Mouse (Mus musculus): ENCODE measurements around the gene Tmppe.
"Not testable (repeated sequence)": the region's sequence is repeated elsewhere in the genome, so short reads cannot be mapped to it uniquely, and the experiment has no call there.

The Tmppe gene

GRCm38 (mm10) chr9:114400949-114401684 lies at the start of gene Tmppe, which contains the start of gene Glb1:
Tmppe (plus strand) TSS chr9:114401105.
Glb1 (plus strand) TSS chr9:114401076.
- peak; percentile 87 for DNase-seq

GRCm38 (mm10) chr9:114367783-114368470 lies 33.0 kb upstream of the Tmppe start:
- peak; percentile 88 for DNase-seq

DNA sequence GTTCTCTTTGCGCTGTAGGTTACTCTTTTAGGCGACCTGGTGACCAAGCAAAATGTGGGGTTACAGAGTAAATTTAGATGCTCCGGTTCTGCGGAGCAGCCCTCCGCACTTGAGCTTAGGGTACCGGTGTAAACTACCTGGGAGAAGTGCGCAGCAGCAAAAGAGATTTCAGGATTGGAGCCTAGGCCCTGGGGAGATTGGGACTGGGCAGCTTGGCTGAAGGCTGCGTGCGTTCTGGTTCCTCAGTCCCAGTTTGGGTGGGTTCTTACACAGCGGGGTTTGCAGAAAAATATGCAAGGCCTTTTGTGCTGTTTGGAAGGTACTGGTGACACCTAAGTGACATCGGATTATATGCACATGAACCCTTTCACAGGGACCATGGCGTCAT lies 32.4 kb upstream of the Tmppe start:
- no peak for DNase-seq

- not testable (repeated sequence) for DNase-seq
These were observed 31.5 kb upstream of the Tmppe start for GRCm38 (mm10) chr9:114369389-114369788.

- DNase-seq, result not testable (repeated sequence)
These were observed 29.2 kb upstream of the Tmppe start for GRCm38 (mm10) chr9:114371717-114372116.

- no peak for DNase-seq
These were observed 25.5 kb upstream of the Tmppe start for GRCm38 (mm10) chr9:114375276-114375962.

DNA sequence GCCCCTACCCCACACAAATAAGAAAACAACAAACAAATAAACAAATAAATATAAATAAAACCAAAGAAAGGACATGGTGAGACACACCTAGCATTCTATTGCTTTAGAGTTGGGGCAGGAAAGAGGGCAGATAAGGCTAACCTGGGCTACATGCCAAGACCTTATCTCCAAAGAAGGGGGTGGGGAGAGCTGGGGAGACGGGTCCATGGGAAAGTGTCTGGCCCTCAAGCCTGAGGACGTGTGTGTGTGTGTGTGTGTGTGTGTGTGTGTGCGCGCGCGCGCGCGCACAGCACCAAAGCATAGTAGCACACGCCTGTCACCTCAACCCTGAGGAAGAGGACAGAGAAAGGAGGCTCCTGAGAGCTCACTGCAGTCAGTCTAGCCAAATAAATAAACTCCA lies 23.7 kb upstream of the Tmppe start:
- no peak for DNase-seq

DNA sequence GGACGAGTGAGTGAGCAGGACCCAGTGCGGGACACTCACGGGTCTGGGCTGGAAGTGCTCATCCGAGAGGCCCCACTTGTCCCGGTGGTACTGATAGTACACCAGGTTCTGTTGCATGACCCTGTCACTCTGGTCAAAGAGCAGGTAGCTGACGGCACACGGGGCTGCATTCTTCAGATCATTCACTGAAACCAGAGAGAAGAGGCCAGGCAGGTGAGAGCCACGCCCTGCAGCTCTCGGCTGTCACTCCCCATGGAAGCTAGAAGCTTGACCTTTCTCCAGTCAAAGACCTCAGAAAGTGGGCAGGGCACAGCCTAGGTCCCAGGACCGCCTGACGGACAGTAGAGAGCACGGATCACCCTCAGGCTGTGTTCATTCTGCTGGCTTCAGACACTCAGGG lies 21.0 kb upstream of the Tmppe start:
- DNase-seq, result no peak

DNA sequence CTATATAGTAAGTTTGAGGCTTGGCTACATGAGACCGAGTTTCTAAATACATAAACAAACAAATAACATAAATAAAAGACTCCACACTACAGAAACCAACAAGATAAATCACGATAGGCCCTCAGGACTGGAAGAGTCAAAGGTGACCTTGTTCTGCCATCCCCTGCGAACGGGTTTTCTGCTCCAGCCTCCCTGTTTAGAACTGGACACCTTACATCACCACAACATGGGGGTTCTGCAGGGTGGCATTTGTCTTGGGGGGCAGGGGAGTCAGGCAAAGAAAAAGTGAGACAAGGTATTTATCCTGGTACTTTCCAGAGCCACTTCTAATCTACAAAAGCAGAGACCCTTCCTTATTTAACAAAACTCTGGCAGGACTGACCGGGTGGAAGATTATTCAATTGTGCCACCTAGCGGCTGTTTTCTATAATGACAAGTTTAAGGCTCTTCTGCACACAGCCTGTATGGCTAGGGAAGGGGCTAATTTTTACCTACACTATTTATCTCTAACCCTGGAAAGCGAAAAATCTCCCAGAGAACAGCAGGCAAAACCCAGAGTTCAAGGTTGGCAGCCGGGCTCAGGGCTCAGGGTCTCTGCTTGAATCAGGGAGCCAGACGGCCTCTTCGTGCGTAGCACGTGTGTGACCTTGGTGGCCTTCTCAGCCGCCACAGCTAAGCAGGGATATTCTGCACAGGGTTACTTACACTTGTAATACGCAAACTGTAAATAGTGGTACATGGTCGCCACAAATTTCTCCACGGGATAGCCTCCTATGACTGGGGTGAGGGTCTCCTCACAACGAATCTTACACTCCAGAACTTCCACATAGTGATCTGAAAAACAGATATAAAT lies 19.8 kb upstream of the Tmppe start:
- DNase-seq, result peak; percentile 48

- DNase-seq, result peak; percentile 34
These were observed 17.8 kb upstream of the Tmppe start for GRCm38 (mm10) chr9:114382936-114383710.

- DNase-seq, result no peak
These were observed 16.2 kb upstream of the Tmppe start for GRCm38 (mm10) chr9:114384691-114385090.

DNA sequence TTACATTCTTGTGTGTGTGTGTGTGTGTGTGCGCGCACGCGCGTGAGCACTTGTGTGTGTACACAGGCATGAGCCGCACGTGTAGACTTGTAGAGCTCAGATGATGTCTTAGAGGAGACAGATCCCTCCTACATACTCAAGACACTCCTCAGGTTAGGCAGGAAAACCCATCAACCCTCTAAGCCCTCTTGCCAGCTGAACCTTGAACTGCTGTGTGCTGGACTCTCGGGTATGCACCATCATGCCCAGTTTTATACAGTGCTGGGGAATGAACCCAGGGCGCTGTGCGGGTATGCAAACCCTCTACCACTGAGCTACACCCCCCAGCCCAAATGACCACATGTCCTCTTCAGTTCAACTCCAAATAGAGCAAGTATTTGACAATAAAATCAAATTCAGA lies 15.7 kb upstream of the Tmppe start:
- no peak for DNase-seq

GRCm38 (mm10) chr9:114387086-114387485 lies 13.8 kb upstream of the Tmppe start:
- no peak for DNase-seq

GRCm38 (mm10) chr9:114388288-114388687 lies 12.6 kb upstream of the Tmppe start:
- no peak for DNase-seq

- no peak for DNase-seq
These were observed 12.1 kb upstream of the Tmppe start for GRCm38 (mm10) chr9:114388701-114389370.

DNA sequence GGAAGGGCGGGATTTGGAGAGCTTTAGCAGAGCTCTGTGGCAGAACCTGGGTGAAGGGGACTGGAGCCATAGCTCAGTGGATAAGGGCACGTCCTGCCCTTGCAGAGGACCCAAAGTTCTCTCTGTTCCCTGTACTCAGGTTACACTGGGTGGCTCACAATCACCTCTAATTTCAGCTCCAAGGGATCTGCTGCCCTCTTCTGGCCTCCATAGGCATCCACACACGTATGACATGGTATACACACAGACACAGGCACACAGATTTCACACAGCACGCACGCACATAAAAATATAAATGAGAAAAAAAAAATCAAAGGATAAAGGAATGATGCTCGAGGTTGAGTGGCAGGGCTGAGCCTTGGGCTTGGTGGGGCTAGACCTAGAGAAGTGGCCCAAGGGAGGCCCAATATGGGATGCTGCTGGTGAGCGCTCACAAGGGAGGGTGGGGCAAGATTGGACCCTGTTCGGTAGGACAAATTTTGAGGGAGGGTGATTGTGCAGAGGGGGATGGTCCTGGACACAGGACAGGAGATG lies 11.5 kb upstream of the Tmppe start:
- DNase-seq, result no peak

- DNase-seq, result peak; percentile 79
These were observed 10.8 kb upstream of the Tmppe start, which contains the start of gene Crtap for GRCm38 (mm10) chr9:114389905-114390748. Crtap (minus strand) TSS chr9:114390675.

- no peak for DNase-seq
These were observed 10.2 kb upstream of the Tmppe start for GRCm38 (mm10) chr9:114390749-114391075.

DNA sequence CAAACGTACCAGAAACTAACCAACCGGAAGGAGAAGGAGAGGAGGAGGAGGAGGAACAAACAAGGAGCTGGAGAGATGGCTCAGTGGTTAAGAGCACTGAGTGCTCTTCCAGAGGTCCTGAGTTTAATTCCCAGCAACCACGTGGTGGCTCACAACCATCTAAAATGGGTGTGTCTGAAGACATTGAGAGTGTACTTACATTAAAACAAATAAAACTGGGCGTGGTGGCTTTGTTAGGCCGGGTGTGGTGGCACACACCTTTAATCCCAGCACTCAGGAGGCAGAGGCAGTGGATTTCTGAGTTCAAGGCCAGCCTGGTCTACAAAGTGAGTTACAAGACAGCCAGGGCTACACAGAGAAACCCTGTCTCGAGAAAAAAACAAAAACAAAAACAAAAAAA lies 6.8 kb upstream of the Tmppe start:
- not testable (repeated sequence) for DNase-seq

DNA sequence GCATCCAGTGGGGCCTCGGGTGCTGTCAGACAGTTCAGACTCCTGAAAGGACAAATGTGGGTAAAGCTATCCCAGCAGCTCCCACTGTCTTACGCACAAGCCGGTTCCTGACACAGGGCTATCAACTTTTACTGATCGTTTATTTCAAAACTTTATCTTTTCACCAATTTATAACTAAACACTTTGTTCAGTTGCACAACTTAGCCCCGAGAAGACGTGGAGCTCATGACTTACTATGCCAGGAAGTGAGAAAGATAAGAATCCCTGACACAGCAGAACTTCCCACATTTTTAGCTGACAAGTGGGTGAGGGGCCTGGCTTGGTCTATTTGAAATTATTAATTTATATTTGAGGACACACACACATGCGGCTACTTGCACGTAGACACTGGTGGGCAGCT lies 6.2 kb upstream of the Tmppe start:
- DNase-seq, result no peak
